Mouse (Mus musculus) embryonic facial prominence, embryonic 13.5 days (tissue): ENCODE measurements around the gene Atp6v1a. TPM values are rescaled to one million over a fixed set of nuclear protein-coding genes. Genes with fewer than 3 reads are reported as not detected.

Experiments
- ATAC-seq: fragments of 200-750 bp; cut with Nextera tagmentation; 2 replicates; pipeline ENCODE4 v1.8.0; 2017; ENCODE audit warnings: low read depth; ENCODE audit not compliant: insufficient number of reproducible peaks, insufficient read depth, low FRiP score, low TSS enrichment
- H3K27ac ChIP-seq: fragments of 300-500 bp; sonication (generic); 2 replicates; pipeline ENCODE4 v1.5.1; 2015; ENCODE audit warnings: moderate library complexity, mild to moderate bottlenecking, inconsistent platforms
- H3K27me3 ChIP-seq: fragments of 300-500 bp; sonication (generic); 2 replicates; pipeline ENCODE4 v1.6.1; 2015; ENCODE audit warnings: mild to moderate bottlenecking, inconsistent platforms
- H3K36me3 ChIP-seq: fragments of 300-500 bp; sonication (generic); 2 replicates; pipeline ENCODE4 v1.6.1; 2015; ENCODE audit warnings: mild to moderate bottlenecking, inconsistent platforms
- H3K4me1 ChIP-seq: fragments of 300-500 bp; sonication (generic); 2 replicates; pipeline ENCODE4 v1.6.1; 2015; ENCODE audit warnings: inconsistent platforms
- H3K4me2 ChIP-seq: fragments of 300-500 bp; sonication (generic); 2 replicates; pipeline ENCODE4 v1.6.1; 2015; ENCODE audit warnings: moderate library complexity, mild to moderate bottlenecking, inconsistent platforms
- H3K4me3 ChIP-seq: fragments of 300-500 bp; sonication (generic); 2 replicates; pipeline ENCODE4 v1.5.1; 2015; ENCODE audit warnings: mild to moderate bottlenecking, inconsistent platforms
- H3K9ac ChIP-seq: fragments of 300-500 bp; sonication (generic); 2 replicates; pipeline ENCODE4 v1.6.1; 2015; ENCODE audit warnings: mild to moderate bottlenecking, inconsistent platforms
- H3K9me3 ChIP-seq: fragments of 300-500 bp; sonication (generic); 2 replicates; pipeline ENCODE4 v1.6.1; 2016; ENCODE audit warnings: inconsistent platforms
- WGBS: fragments of 180-500 bp; shearing (Covaris S2); methylation state at CpG from one replicate; pipeline ENCODE4 v1.1.7; 2015; ENCODE audit warnings: mixed read lengths; 5-methylcytosine and 5-hydroxymethylcytosine counted together
- polyA plus RNA-seq: library from polyadenylated mRNA; unstranded; fragments of >200 nt; fragmentation: Nextera tagmentation; extraction: Ambion mirVana; gene quantifications from 2 replicates; pipeline ENCODE4 v1.2.1, GENCODE M21; 2015

Atp6v1a gene
- 40.3 and 45.5 TPM in 2 replicates for polyA plus RNA-seq

DNA sequence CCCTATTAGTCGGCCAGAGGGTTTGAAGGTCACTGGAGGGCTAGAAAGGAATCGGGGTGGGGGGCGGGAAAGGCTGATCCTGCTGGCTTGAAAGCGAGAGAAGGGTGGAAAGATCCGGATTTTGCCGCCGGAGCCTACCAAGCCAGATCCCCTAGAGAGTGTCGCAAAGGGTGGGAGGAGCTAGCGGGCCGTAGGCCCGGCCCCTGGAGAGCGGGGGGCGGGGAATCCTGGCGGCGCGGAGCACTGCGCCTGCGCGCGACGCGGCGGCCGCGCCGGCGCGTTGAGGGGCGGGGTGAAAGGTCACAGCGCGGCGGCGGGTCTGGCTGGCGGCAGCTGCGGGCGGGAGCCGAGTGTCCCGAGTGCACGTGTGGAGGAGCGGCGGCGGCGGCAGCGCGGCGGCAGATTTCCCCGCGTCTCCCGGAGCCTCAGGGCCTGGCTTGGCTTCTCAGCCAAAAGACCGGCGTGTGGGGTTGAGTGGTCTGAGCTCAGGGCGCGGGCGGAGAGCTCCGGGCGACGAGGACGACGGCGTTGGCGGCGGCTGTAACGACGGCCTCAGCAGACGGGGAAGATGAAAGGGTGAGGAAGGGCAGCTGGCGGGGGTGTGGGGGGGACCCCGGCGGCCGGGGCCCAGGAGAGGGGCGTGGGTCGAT, at the start of gene Atp6v1a, which contains the start of gene Naa50:
Atp6v1a (minus strand) TSS at position 170 of the 650 bp plus-strand sequence.
Naa50 (plus strand) TSS at position 295 of the 650 bp plus-strand sequence.
- H3K27me3 ChIP-seq: no peaks in the 10 kb centered on the region
- H3K4me3 ChIP-seq: peak within 1 kb of the TSS; percentile 100

DNA sequence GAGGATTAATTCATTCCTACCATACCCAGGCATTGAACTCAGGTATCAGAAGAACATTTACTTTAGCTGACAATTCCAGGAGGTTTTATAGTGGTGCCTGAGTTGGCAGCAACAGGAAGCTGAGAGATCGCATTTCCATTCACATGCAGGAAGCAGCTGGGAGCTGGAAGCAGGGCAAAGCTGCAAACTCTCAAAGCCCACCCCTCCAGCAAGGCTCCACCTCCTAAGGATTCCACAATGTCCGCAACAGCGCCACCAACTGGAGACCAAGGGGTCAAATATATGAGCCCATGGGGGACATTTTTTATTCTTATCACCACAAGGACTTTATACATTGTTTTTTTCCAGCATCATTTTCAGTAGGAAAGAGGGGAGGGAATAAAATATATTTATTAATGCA, 49.3 kb upstream of the Atp6v1a start:
- Histone ChIP-seq H3K36me3 (peaks cover 5% of the 10 kb centered on the region), H3K27ac (no peak overlapping the region), H3K4me1 (peaks cover 10% of the 10 kb centered on the region), H3K27me3 (no peaks in the 10 kb centered on the region), H3K4me2 (no peak overlapping the region), H3K9ac (no peak overlapping the region), H3K9me3 (peaks cover 4% of the 10 kb centered on the region), H3K4me3 (no peak overlapping the region)
- ATAC-seq: no peak
- WGBS: 83% methylated on average over 3 of the region's 3 CpGs

More for the DNA sequence above, at the start of gene Atp6v1a, which contains the start of gene Naa50:
- ATAC-seq: peak; percentile 90
- Histone ChIP-seq H3K9me3 (no peaks in the 10 kb centered on the region), H3K4me1 (peaks cover 19% of the 10 kb centered on the region), H3K36me3 (no peaks in the 10 kb centered on the region), H3K4me2 (peak within 1 kb of the TSS; percentile 94), H3K27ac (peak within 1 kb of the TSS; percentile 98), H3K9ac (peak within 1 kb of the TSS; percentile 96)
- WGBS: under 1% methylated on average over 69 of the region's 71 CpGs

DNA sequence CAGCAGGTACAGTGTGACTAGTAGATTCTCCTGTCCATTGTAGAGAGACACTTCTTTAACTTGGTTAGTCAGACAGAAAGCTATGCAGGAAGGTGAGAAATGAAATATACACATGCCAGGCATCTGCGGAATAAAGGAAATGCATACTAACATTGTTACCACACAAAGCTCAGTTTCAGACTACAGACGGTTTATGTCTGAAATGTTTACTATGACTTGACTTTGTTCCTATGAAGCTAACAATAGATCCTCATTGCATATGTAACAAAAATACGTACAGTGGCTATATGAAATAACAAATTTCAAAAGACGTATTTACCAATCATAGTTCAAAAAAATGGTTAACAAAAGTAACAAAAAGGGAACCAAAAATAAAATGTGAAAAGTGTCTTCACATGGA, 47.7 kb upstream of the Atp6v1a start:
- 92% methylated on average over 4 of the region's 4 CpGs for WGBS
- ATAC-seq: no peak
- peaks cover 4% of the 10 kb centered on the region for H3K9me3 ChIP-seq
- H3K27me3 ChIP-seq: no peaks in the 10 kb centered on the region
- no peak overlapping the region for H3K4me3 ChIP-seq
- H3K36me3 ChIP-seq: peaks cover 7% of the 10 kb centered on the region
- H3K4me2 ChIP-seq: no peak overlapping the region
- no peak overlapping the region for H3K9ac ChIP-seq
- H3K27ac ChIP-seq: no peak overlapping the region
- peaks cover 10% of the 10 kb centered on the region for H3K4me1 ChIP-seq

GRCm38 (mm10) chr16:44184769-44185168, 45.3 kb upstream of the Atp6v1a start:
- H3K4me2 ChIP-seq: no peak overlapping the region
- no peak overlapping the region for H3K27ac ChIP-seq
- H3K4me3 ChIP-seq: no peak overlapping the region
- H3K9me3 ChIP-seq: peaks cover 4% of the 10 kb centered on the region
- WGBS: 35% methylated on average over 3 of the region's 3 CpGs
- no peaks in the 10 kb centered on the region for H3K27me3 ChIP-seq
- H3K36me3 ChIP-seq: peaks cover 15% of the 10 kb centered on the region
- H3K9ac ChIP-seq: no peak overlapping the region
- H3K4me1 ChIP-seq: peaks cover 10% of the 10 kb centered on the region
- ATAC-seq: no peak

DNA sequence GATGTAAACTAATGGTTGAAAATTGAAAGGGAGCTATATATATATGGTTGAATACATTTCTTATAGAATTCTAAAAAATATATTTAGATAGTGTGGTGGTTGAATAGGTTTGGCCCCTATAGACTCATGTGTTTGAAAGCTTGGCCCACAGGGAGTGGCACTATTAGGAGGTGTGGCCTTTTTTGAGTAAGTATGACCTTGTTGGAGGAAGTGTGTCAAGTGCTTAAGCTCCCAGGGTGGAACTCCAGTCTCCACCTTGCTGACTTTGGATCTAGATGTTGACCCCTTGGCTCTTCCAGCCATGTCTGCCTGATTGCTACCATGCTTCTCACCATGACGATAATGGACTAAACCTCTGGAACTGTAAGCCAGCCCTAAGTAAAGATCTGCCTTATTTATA, 43.1 kb upstream of the Atp6v1a start:
- H3K27me3 ChIP-seq: no peaks in the 10 kb centered on the region
- ATAC-seq: no peak
- H3K9ac ChIP-seq: no peak overlapping the region
- H3K9me3 ChIP-seq: no peaks in the 10 kb centered on the region
- H3K4me1 ChIP-seq: peaks cover 10% of the 10 kb centered on the region
- H3K36me3 ChIP-seq: 0 out of 2 replicates have a peak, but pooled peaks cover 10% of the 10 kb centered on the region
- H3K4me3 ChIP-seq: no peak overlapping the region
- 89% methylated on average over 1 of the region's 1 CpGs for WGBS
- no peak overlapping the region for H3K4me2 ChIP-seq
- no peak overlapping the region for H3K27ac ChIP-seq

DNA sequence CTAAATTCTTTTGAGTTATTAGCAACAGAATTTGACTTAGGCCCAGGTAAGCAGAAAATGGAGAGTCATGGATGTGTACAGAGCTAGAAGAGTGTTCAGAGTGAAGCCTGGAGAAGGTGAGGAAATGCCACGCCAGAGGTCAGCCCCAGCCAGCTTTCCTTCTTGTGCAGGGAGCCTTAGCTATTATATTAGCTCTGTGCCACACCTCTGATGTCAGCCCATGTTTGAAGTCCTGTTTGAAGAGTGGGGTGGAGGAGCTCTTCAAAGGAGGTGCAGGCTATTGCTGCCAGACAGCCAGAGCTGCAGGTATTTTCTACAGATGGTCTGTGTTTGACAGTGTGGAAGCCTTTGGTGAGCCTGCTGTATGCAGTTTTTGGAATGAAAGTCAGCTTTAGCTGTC, 39.0 kb upstream of the Atp6v1a start:
- WGBS: 73% methylated on average over 1 of the region's 1 CpGs
- Histone ChIP-seq H3K27ac (no peak overlapping the region), H3K4me1 (peaks cover 14% of the 10 kb centered on the region), H3K4me3 (no peak overlapping the region), H3K36me3 (0 out of 2 replicates have a peak, but pooled peaks cover 10% of the 10 kb centered on the region), H3K9ac (no peak overlapping the region), H3K27me3 (no peaks in the 10 kb centered on the region), H3K9me3 (no peaks in the 10 kb centered on the region), H3K4me2 (no peak overlapping the region)
- no peak for ATAC-seq

GRCm38 (mm10) chr16:44176511-44176910, 37.0 kb upstream of the Atp6v1a start:
- Histone ChIP-seq H3K27ac (no peak overlapping the region), H3K36me3 (0 out of 2 replicates have a peak, but pooled peaks cover 2% of the 10 kb centered on the region), H3K9ac (no peak overlapping the region), H3K27me3 (no peaks in the 10 kb centered on the region), H3K4me1 (peaks cover 14% of the 10 kb centered on the region), H3K9me3 (no peaks in the 10 kb centered on the region), H3K4me3 (no peak overlapping the region), H3K4me2 (no peak overlapping the region)
- ATAC-seq: no peak
- 98% methylated on average over 2 of the region's 2 CpGs for WGBS

DNA sequence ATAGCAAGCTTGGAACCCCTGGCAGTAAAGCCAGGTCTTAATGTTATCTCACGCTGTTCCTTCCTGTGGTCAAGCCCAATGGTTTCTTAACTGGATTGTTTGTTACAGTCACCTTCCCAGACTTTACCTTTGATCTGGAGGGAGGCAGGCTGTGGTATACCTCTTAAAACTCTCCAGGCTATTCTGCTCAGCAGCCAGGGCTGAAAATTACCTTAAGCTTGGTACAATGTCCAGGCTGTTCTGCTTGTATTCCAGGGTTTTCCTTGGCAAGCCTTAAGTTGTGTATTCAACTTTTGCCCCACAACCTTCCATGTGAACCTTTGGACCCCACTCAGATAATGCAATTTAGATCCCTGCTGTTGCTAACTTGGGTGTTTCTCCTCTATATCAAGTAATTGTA, 35.5 kb upstream of the Atp6v1a start:
- Histone ChIP-seq H3K27ac (no peak overlapping the region), H3K4me2 (peak overlapping the region; percentile 63)
- WGBS: 81% methylated on average over 1 of the region's 1 CpGs

DNA sequence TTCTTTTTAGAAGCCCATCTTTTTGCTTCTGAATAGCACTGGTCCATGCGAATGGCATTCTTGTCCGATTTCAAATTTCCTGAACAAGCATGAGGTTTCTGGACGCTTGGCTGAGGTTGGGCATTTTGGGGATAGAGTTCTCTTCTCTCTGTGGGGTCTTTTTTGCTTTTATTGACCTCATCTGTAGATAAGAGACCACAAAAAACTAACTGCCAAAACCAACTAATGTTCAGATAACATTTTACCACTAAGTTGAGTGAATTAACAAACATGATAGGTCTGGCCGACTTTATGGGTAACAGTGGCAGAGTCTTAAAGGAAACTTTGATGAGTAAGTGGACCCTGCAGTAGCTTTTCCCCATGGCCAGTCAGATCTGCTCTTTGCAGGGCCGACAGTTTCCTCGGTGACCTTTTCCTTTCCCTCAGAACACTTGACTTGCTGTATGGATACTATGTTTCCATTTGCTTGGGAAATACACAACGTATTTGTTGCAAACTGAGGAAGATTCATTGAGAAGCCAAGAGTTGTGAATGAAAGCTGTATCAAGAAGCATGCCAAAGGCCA, 34.5 kb upstream of the Atp6v1a start:
- Histone ChIP-seq H3K36me3 (no peaks in the 10 kb centered on the region), H3K27me3 (no peaks in the 10 kb centered on the region), H3K27ac (peak overlapping the region; percentile 94), H3K4me1 (peaks cover 14% of the 10 kb centered on the region), H3K4me3 (peak overlapping the region; percentile 86), H3K9ac (peak overlapping the region; percentile 94), H3K4me2 (peak overlapping the region; percentile 63), H3K9me3 (no peaks in the 10 kb centered on the region)
- 17% methylated on average over 7 of the region's 7 CpGs for WGBS
- no peak for ATAC-seq

More for the DNA sequence above, 35.5 kb upstream of the Atp6v1a start:
- Histone ChIP-seq H3K27me3 (no peaks in the 10 kb centered on the region), H3K36me3 (no peaks in the 10 kb centered on the region), H3K4me1 (peaks cover 14% of the 10 kb centered on the region), H3K9me3 (no peaks in the 10 kb centered on the region), H3K9ac (no peak overlapping the region), H3K4me3 (no peak overlapping the region)
- ATAC-seq: no peak

- Histone ChIP-seq H3K27me3 (no peaks in the 10 kb centered on the region), H3K4me2 (peak within 1 kb of the TSS; percentile 63), H3K9ac (peak within 1 kb of the TSS; percentile 94), H3K9me3 (no peaks in the 10 kb centered on the region), H3K4me1 (peaks cover 14% of the 10 kb centered on the region), H3K36me3 (no peaks in the 10 kb centered on the region), H3K4me3 (peak within 1 kb of the TSS; percentile 86), H3K27ac (peak within 1 kb of the TSS; percentile 94)
- peak; percentile 76 for ATAC-seq
- 1% methylated on average over 41 of the region's 77 CpGs for WGBS
Observed at GRCm38 (mm10) chr16:44173155-44173941, 33.8 kb upstream of the Atp6v1a start, which contains the start of gene Usf3. Usf3 (plus strand) TSS chr16:44173246.

DNA sequence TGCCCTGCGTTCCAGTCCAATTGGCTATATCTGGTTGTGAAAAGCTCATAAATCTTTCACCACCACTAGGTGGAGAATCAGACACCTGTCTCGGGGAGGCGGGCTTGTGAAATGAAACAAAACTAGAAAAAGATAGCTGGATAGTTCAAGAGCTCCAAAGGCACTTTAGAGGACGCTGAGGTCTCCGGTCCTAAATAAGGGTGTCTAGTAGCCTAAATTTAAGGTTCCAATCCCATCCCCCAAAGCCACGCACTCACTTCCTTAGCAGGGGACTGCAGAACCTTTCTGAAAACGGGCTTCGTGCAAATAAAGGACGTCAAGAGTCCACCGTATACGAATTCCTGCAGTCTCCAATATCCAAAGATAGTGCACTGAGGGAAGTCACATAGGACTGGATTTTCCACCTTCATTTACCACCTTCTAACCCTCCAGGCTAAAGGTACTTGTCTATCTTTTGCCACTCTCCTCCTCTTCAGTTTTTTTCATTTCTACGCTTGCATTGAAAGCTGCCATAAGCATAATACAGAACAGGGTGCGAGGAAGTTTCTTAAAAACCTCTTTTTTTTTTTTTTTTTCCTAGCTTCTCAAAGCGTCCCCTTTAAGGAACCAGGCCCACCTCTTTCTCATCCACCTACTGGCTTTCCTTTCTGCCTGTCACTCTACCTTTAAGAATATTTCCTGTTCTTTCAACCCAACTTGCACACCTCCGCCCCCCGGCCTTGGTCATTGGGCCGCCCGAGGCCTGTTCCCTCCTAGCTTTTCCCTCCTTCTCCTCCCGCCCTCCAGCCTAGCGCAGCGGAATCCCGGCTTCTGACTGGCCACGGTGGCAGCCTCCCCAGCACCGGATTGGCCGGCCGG, 33.0 kb upstream of the Atp6v1a start:
- WGBS: under 1% methylated on average over 26 of the region's 26 CpGs
- Histone ChIP-seq H3K9ac (peak overlapping the region; percentile 94), H3K36me3 (no peaks in the 10 kb centered on the region), H3K27me3 (no peaks in the 10 kb centered on the region), H3K27ac (peak overlapping the region; percentile 94), H3K4me3 (peak overlapping the region; percentile 86), H3K4me2 (peak overlapping the region; percentile 63), H3K4me1 (peaks cover 14% of the 10 kb centered on the region), H3K9me3 (no peaks in the 10 kb centered on the region)
- peak; percentile 100 for ATAC-seq
